Mouse (Mus musculus) frontal cortex, adult 2 months (tissue): ENCODE measurements around the gene Cdkal1. TPM values are rescaled to one million over a fixed set of nuclear protein-coding genes. Genes with fewer than 3 reads are reported as not detected.

ENCODE experiments used
- DNase-seq, 2 experiments: peaks; one replicate each; pipeline ENCODE4 v3.0.0; 2022; ENCODE audit warnings: low spot score in 1 of 2; ENCODE audit errors: extremely low spot score in 1 of 2
- polyA plus RNA-seq: library from polyadenylated mRNA; depleted of rRNA; stranded (reverse); fragments of >200 nt; gene quantifications from 2 replicates; pipeline ENCODE4 v1.2.3, GENCODE M21; 2012

Cdkal1 gene
- polyA plus RNA-seq, 1 experiment = 7.8 TPM

- peak; percentile 25 to 69 for DNase-seq
Observed at GRCm38 (mm10) chr13:29769647-29770436, 85.6 kb downstream of the Cdkal1 start.

GRCm38 (mm10) chr13:29768104-29768503, 87.4 kb downstream of the Cdkal1 start:
- no peak for DNase-seq

GRCm38 (mm10) chr13:29767587-29767986, 87.9 kb downstream of the Cdkal1 start:
- DNase-seq = no peak

DNA sequence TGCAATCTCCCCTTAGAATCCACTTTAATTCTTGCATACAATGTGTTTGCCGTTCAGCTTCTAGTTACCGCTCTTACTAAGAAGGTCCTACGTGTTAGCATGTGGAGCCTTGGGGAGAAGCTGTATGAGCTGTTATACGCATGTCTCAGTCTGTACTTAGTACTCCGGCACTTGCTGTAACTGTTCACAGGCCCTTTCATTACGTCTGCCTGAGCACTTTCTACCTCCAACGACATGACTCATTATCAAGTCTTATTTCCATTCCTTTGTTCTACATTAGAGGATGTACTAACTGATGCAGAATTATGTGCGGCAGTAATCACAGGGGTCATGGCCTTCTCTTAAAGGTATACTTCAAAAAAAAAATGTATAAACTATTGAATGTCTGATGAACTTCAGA, 89.1 kb downstream of the Cdkal1 start:
- no peak for DNase-seq

DNA sequence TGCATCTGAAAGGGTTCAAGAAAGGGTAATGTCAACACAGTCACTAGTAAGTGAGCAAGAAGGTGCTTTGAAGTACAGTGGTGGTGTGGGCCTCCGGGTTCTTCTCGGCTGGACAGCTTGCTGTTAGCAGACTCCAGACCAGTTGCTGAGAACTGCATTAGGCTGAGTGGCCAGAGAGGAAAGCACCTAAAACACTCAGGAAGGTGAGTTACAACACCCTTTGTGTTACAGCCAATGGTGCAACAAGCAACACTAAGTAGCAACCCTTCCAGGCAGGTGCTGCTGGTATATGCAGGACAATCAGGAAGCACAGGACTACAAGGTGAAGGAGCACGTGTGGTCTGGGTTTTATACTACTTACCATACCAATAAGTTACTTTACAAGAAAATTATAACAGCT, 90.2 kb downstream of the Cdkal1 start:
- DNase-seq = no peak

GRCm38 (mm10) chr13:29759691-29760467, 95.6 kb downstream of the Cdkal1 start:
- no peak for DNase-seq

DNA sequence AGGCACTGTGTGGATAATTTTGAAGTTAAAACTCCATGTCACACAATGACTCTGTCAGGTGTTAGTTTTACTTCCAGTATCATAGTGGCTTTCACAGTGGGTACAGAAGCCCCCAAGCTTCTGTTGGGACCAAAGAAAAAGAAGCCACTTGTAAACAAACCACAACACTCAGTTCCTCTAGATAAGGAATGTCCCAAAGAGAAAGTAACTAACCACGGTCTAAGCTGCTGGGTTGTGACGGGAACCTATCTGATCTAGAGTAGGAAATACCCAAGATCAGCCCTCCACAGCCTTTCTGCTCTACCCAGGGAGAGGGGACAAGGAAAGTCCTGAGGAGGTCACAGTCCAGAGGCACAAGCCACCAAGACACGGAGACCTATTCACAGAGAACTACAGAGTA, 99.4 kb downstream of the Cdkal1 start:
- no peak for DNase-seq

GRCm38 (mm10) chr13:29753254-29753653, 102.2 kb downstream of the Cdkal1 start:
- DNase-seq = no peak

GRCm38 (mm10) chr13:29752061-29752460, 103.4 kb downstream of the Cdkal1 start:
- DNase-seq = no peak

DNA sequence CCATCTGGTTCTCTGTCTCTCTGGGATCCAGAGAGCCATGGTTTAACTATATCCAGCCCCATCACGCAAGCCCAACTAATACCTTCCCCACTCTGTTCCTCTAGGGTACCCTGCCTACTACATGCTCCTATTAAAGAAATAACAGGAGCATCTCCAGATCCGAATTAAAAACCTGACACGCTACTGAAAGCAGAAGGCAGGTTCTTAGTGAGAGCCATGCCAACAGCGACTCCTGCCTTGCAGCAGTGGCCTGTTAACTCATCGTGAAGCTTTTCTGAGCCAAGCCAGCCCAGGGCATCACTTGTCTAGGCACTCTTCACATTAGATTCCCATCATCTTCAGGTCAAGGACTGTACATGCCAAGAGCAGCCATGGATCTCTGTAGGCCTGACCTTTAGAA, 104.3 kb downstream of the Cdkal1 start:
- no peak for DNase-seq

GRCm38 (mm10) chr13:29747347-29747647, 108.2 kb downstream of the Cdkal1 start:
- DNase-seq = no peak

GRCm38 (mm10) chr13:29746501-29747346, 108.8 kb downstream of the Cdkal1 start:
- DNase-seq = no peak

DNA sequence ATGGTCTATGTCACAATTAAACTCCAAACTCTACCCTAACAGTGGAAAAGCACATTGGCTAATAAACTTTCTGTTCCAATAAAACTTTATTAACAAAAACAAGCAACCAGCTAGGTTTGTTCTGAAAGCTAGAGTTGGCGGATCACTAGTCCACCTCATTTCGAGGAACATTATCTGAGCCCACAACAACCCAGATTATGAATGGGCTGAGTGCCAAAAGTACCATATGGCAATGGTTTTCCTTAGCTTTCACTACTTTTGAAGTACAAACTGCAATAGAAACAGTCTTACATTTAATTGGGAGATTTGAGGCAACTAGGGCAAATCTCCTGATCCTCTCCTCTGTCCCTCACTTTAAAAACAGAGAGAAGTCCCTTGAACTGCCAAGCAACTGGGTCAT, 110.4 kb downstream of the Cdkal1 start:
- peak in 1 of 2 experiments; percentile 59 for DNase-seq

GRCm38 (mm10) chr13:29744188-29744587, 111.3 kb downstream of the Cdkal1 start:
- no peak for DNase-seq

- no peak for DNase-seq
Observed at GRCm38 (mm10) chr13:29743761-29744160, 111.7 kb downstream of the Cdkal1 start.

GRCm38 (mm10) chr13:29737675-29738461, 117.6 kb downstream of the Cdkal1 start:
- DNase-seq = peak in 1 of 2 experiments; percentile 16

DNA sequence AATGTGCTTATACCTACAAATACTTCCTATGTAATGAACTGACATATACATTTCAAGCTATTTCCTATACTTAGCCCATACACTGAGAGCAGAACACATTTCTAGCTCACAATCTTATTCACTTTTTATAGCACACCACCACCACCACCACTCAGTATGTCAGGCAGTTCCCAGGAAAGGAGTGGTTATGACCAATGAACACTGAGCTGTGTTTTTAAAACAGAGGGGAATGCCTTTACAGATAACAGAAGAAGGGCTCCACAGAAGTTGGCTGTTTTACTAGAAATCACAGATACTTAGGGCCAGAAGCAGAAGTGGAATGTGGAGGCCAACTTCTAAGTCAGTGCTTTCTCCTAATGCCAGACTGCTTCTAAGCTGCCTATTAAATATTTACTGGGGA, 121.0 kb downstream of the Cdkal1 start:
- DNase-seq = no peak

GRCm38 (mm10) chr13:29726154-29726825, 129.2 kb downstream of the Cdkal1 start:
- no peak for DNase-seq

DNA sequence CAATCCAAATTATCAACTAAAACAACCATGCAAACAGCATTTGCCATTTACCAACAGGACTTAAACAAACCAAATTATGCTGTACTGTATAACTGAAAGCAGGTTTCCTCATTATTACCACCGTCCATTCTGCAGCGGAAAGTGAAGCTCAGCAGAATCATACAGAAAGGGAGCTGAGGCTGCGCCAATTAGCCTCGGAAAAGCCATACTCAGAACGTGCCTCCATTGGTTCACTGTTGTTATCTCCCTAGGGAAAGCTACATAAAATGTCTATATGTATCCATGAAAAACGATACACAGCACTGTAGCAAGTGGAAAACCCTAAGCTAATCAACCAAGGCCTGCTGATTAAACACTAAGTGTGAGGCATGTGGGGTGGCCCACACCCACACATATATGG, 130.6 kb downstream of the Cdkal1 start:
- DNase-seq = no peak

- DNase-seq = no peak
Observed at GRCm38 (mm10) chr13:29723150-29723549, 132.3 kb downstream of the Cdkal1 start.
